10 mouse cellular contexts compared by ENCODE assay signal in the genomic region with DNA sequence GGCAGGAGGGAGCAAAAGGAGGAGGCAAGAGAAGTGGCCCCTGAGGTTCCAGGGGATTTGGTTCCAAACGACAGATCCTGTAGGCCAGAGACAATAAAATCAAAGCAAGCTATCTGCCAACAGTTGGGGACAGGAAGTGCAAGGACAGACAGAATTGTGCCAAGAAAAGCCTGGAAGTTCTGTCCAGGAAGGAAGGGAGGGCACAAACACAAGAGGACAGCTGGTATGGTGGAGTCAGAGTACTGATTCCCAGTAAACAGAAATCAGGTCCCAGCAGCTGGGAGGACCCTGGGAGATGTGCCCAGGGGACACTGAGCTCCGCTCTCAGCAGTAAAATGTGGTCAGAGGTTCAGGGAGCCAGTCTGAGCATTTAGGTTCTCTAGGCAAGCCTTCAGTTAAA. TPM values are rescaled to one million over a fixed set of nuclear protein-coding genes. Genes with fewer than 3 reads are reported as not detected.
DNase-seq lines count a peak whose midpoint lies in the region; ATAC-seq and TF ChIP-seq lines count a peak whose summit lies in the region.
"Had no signal": no experiment of that assay in that cellular context is flagged by ENCODE, and none has a peak within 500 bp of the region (broad histone marks: within the 10 kb centered on the region; RNA-seq: fewer than 3 reads in every experiment).

No protein-coding gene starts in this region.

- no peaks in the 10 kb centered on the region for H3K4me1 ChIP-seq in liver, adult 2 months (ENCODE audit: control insufficient read depth, insufficient read depth, low read length)
- H3K4me1 ChIP-seq in liver, embryonic 12.5 days, result peaks cover 11% of the 10 kb centered on the region; the same call in 1 of the 2 replicates
- no peaks in the 10 kb centered on the region for H3K4me1 ChIP-seq in midbrain, embryonic 11.5 days (ENCODE audit: control insufficient read depth, insufficient read depth, low read length)

- no peak for TF ChIP-seq CTCF in liver, adult 2 months (IDR thresholded peaks at IDR 0.05; ENCODE audit: low read depth, low read length)

- no peak overlapping the region for H3K9ac ChIP-seq in liver, adult 2 months (ENCODE audit: low read depth, low read length)
- no peak overlapping the region for H3K9ac ChIP-seq in liver, embryonic 12.5 days
- no peak overlapping the region for H3K9ac ChIP-seq in midbrain, embryonic 11.5 days (ENCODE audit: low read length)
- H3K9ac ChIP-seq: limb, embryonic 15.5 days had no signal

- H3K4me2 ChIP-seq in liver, embryonic 12.5 days, result no peak overlapping the region
- no peak overlapping the region for H3K4me2 ChIP-seq in midbrain, embryonic 11.5 days
- H3K4me2 ChIP-seq: limb, embryonic 15.5 days had no signal

- no peaks in the 10 kb centered on the region for H3K27me3 ChIP-seq in liver, adult 2 months (ENCODE audit: control insufficient read depth, insufficient read depth, low read length)
- no peaks in the 10 kb centered on the region for H3K27me3 ChIP-seq in liver, embryonic 12.5 days (replicated peaks)
- no peaks in the 10 kb centered on the region for H3K27me3 ChIP-seq in midbrain, embryonic 11.5 days (ENCODE audit: control insufficient read depth, insufficient read depth, low read length)
- H3K27me3 ChIP-seq: limb, embryonic 15.5 days had no signal

- no peak overlapping the region for H3K4me3 ChIP-seq in liver, adult 2 months (ENCODE audit: insufficient read depth, low read depth, low read length)
- no peak overlapping the region for H3K4me3 ChIP-seq in liver, embryonic 12.5 days
- H3K4me3 ChIP-seq in midbrain, embryonic 11.5 days (ENCODE audit: low read depth, low read length), result no peak overlapping the region
- H3K4me3 ChIP-seq: limb, embryonic 15.5 days had no signal

- peak overlapping the region; percentile 23 for H3K27ac ChIP-seq in liver, adult 2 months (replicated peaks; ENCODE audit: insufficient read depth, low read depth, low read length)
- H3K27ac ChIP-seq in liver, embryonic 12.5 days, result no peak overlapping the region
- H3K27ac ChIP-seq in midbrain, embryonic 11.5 days (ENCODE audit: low read depth, low read length), result no peak overlapping the region
- H3K27ac ChIP-seq: limb, embryonic 15.5 days had no signal

- ATAC-seq in liver, embryonic 12.5 days, result no peak
- no peak for ATAC-seq in midbrain, embryonic 11.5 days (ENCODE audit: low FRiP score)

- H3K36me3 ChIP-seq in liver, adult 2 months (ENCODE audit: control insufficient read depth, insufficient read depth, low read length), result no peaks in the 10 kb centered on the region
- H3K36me3 ChIP-seq in liver, embryonic 12.5 days, result no peaks in the 10 kb centered on the region
- no peaks in the 10 kb centered on the region for H3K36me3 ChIP-seq in midbrain, embryonic 11.5 days (ENCODE audit: control insufficient read depth, insufficient read depth, low read length)
- H3K36me3 ChIP-seq: G1E; limb, embryonic 15.5 days had no signal

- no peaks in the 10 kb centered on the region for H3K79me2 ChIP-seq in liver, adult 2 months (ENCODE audit: control insufficient read depth, insufficient read depth, low read length)

- DNase-seq in liver, adult 2 months (ENCODE audit: extremely low read depth, low read depth, low spot score), result peak; percentile 10
- peak; percentile 67 for DNase-seq in gastrocnemius, postnatal 25 days
- DNase-seq in heart, postnatal 4 days, result peak; percentile 13
- peak; percentile 33 to 73 for DNase-seq in lung, postnatal 4 days
- DNase-seq in layer of hippocampus, adult 9-10 months (ENCODE audit: low spot score), result no peak
- no peak for DNase-seq in embryo, embryonic 10 days (ENCODE audit: low spot score)
- no peak for DNase-seq in midbrain, embryonic 11.5 days (ENCODE audit: low spot score, missing footprints)

- 41% methylated on average over 2 of the region's 2 CpGs for WGBS in liver, adult 2 months
- WGBS in liver, embryonic 12.5 days (ENCODE audit: insufficient replicate concordance), result 34% methylated on average over 2 of the region's 2 CpGs
- WGBS in midbrain, embryonic 11.5 days, result 60% methylated on average over 2 of the region's 2 CpGs

- H3K9me3 ChIP-seq in liver, embryonic 12.5 days (replicated peaks), result no peaks in the 10 kb centered on the region
- H3K9me3 ChIP-seq in midbrain, embryonic 11.5 days (ENCODE audit: control insufficient read depth, low read length), result no peaks in the 10 kb centered on the region
- H3K9me3 ChIP-seq: limb, embryonic 15.5 days had no signal

- TF ChIP-seq POLR2A in liver, adult 2 months (IDR thresholded peaks at IDR 0.05; ENCODE audit: extremely low read depth, insufficient read depth, low read length), result no peak

RNA-seq across cellular contexts. Expression of a gene that starts 38.2 kb away (rescaled TPM):
- total RNA-seq in liver, adult 2 months (2014; rRNA removed), result 1.4 and 1.9 TPM in 2 replicates
- 1.0 and 1.3 TPM in 2 replicates for polyA plus RNA-seq in liver, adult 2 months (2012; rRNA removed)
- 1.9 and 2.1 TPM in 2 replicates for polyA plus RNA-seq in liver, embryonic 12.5 days (2016; fragmentation: Nextera tagmentation; extraction: Ambion mirVana)
- 1 to 10 TPM; 4.1 to 5.2 TPM for total RNA-seq in gastrocnemius, postnatal 25 days (2021)
- 10 to 100 TPM; 19.3 to 21.5 TPM for total RNA-seq in heart, postnatal 4 days (2021)
- polyA plus RNA-seq in midbrain, embryonic 11.5 days (2014; fragmentation: Nextera tagmentation; extraction: Ambion mirVana), result 4.1 and 4.4 TPM in 2 replicates
- total RNA-seq: G1E had no signal
- polyA plus RNA-seq: G1E had no signal

Comparison
In these comparisons a context has a peak if more than half of its experiments do, and no peak if none do; other contexts are left out.
1. DNase-seq: peak in liver, adult 2 months (single experiment), gastrocnemius, postnatal 25 days (single experiment), heart, postnatal 4 days (single experiment) and lung, postnatal 4 days (2 of 2); none in layer of hippocampus, adult 9-10 months (single experiment), embryo, embryonic 10 days (single experiment) and midbrain, embryonic 11.5 days (single experiment).